Mouse (Mus musculus): ENCODE data around the gene Hoxb4. TPM values are rescaled to one million over a fixed set of nuclear protein-coding genes. Genes with fewer than 3 reads are reported as not detected.

The Hoxb4 gene
- total and polyA plus RNA-seq, 2 experiments from 2014 or later = 0.66 TPM; not detected in 1

DNA sequence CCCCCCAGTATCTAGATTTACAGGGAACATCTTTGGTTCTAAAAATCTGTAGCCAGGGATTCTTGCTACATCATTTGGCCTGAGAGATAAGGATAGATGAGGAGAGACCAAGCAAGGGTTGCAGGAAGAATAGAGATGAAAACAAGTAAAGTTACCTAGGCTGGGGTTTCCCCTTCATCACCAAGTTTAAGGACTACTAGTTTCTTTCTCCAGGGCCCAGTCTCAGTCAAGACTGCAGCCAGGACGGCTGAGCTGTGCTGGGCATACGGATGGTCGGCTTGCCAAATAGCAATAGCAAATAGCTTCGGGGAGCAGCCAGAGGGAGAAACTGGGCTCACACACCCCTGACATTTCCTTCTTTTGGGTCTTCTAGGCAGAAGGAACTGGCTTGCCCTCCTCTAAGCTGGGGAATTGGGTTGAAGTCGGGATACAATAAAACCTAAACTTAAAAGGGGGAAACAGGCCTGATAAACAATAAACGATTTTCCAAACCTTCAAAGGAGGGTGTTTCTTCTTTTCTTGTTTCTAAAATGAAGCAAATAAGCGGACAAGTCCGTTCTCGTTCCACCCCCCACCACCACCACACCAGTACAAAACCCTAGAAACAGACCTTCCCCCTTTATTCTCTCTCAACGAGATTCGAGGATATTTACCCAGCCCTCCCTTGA lies 20.0 kb upstream of the Hoxb4 start:
- H3K4me2 ChIP-seq (ENCODE audit: low read depth, low read length, poor library complexity, severe bottlenecking) = no peak overlapping the region
- ATAC-seq (ENCODE audit: low FRiP score) = no peak
- TF ChIP-seq CTCF (IDR thresholded peaks at IDR 0.05) = no peak
- H3K36me3 ChIP-seq (ENCODE audit: insufficient read depth, low read length) = no peaks in the 10 kb centered on the region
- no peaks in the 10 kb centered on the region for H3K9me3 ChIP-seq (ENCODE audit: low read length)
- WGBS = 2% methylated on average over 11 of the region's 11 CpGs
- no peak for DNase-seq (ENCODE audit: low spot score)
- H3K4me3 ChIP-seq (ENCODE audit: low read depth, low read length) = no peak overlapping the region
- H3K27ac ChIP-seq (ENCODE audit: low read depth, low read length) = no peak overlapping the region
- no peaks in the 10 kb centered on the region for H3K4me1 ChIP-seq (ENCODE audit: insufficient read depth, low read length)
- no peak overlapping the region for H3K9ac ChIP-seq (replicated peaks; ENCODE audit: low read length, poor library complexity, severe bottlenecking)
- peaks cover 93% of the 10 kb centered on the region for H3K27me3 ChIP-seq (ENCODE audit: insufficient read depth, low read length)

DNA sequence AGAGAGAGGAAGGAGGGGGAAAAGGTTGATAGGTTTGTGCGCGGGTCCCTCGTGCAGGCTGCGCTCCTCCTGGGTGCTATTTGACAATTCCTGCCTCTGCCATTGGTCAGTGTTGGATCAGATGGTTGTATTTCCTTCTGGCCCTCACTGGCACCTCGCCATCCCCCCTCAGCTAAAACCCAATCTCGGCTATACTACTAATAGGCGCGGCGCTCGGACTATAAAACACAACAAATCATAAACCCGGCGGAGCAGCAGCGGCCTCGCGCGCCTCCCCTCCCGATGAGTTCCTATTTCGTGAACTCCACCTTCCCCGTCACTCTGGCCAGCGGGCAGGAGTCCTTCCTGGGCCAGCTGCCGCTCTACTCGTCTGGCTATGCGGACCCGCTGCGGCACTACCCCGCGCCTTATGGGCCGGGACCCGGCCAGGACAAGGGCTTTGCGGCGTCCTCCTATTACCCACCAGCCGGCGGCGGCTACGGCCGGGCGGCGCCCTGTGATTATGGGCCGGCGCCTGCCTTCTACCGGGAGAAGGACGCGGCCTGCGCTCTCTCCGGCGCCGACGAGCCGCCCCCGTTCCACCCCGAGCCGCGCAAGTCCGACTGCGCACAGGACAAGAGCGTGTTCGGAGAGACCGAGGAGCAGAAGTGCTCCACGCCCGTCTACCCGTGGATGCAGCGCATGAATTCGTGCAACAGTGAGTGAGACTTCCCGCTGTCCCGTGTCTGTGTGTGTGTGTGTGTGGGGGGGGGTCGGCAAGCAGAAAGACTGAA lies 19.0 kb upstream of the Hoxb4 start:
- ATAC-seq (ENCODE audit: low FRiP score) (no peak), DNase-seq (ENCODE audit: low spot score) (peak; percentile 36)
- Histone ChIP-seq H3K9me3 (ENCODE audit: low read length) (no peaks in the 10 kb centered on the region), H3K9ac (replicated peaks; ENCODE audit: low read length, poor library complexity, severe bottlenecking) (no peak overlapping the region), H3K27me3 (ENCODE audit: insufficient read depth, low read length) (peaks cover 94% of the 10 kb centered on the region), H3K4me2 (ENCODE audit: low read depth, low read length, poor library complexity, severe bottlenecking) (no peak overlapping the region), H3K27ac (ENCODE audit: low read depth, low read length) (no peak overlapping the region), H3K4me3 (ENCODE audit: low read depth, low read length) (no peak overlapping the region), H3K4me1 (ENCODE audit: insufficient read depth, low read length) (no peaks in the 10 kb centered on the region), H3K36me3 (ENCODE audit: insufficient read depth, low read length) (no peaks in the 10 kb centered on the region)
- WGBS = under 1% methylated on average over 66 of the region's 66 CpGs
- TF ChIP-seq CTCF (IDR thresholded peaks at IDR 0.05) = no peak

- no peak for TF ChIP-seq CTCF (IDR thresholded peaks at IDR 0.05)
- H3K9me3 ChIP-seq (ENCODE audit: low read length) = no peaks in the 10 kb centered on the region
- DNase-seq (ENCODE audit: low spot score) (no peak), ATAC-seq (ENCODE audit: low FRiP score) (no peak)
- 2% methylated on average over 9 of the region's 9 CpGs for WGBS
- H3K9ac ChIP-seq (replicated peaks; ENCODE audit: low read length, poor library complexity, severe bottlenecking) = no peak overlapping the region
- no peaks in the 10 kb centered on the region for H3K36me3 ChIP-seq (ENCODE audit: insufficient read depth, low read length)
- no peaks in the 10 kb centered on the region for H3K4me1 ChIP-seq (ENCODE audit: insufficient read depth, low read length)
- no peak overlapping the region for H3K4me2 ChIP-seq (ENCODE audit: low read depth, low read length, poor library complexity, severe bottlenecking)
- H3K4me3 ChIP-seq (ENCODE audit: low read depth, low read length) = no peak overlapping the region
- H3K27ac ChIP-seq (ENCODE audit: low read depth, low read length) = no peak overlapping the region
- peaks cover 94% of the 10 kb centered on the region for H3K27me3 ChIP-seq (ENCODE audit: insufficient read depth, low read length)
Measured at GRCm38 (mm10) chr11:96299781-96300180, 18.3 kb upstream of the Hoxb4 start.

- Histone ChIP-seq H3K4me2 (ENCODE audit: low read depth, low read length, poor library complexity, severe bottlenecking) (no peak overlapping the region), H3K27me3 (ENCODE audit: insufficient read depth, low read length) (peaks cover 94% of the 10 kb centered on the region), H3K4me1 (ENCODE audit: insufficient read depth, low read length) (no peaks in the 10 kb centered on the region), H3K4me3 (ENCODE audit: low read depth, low read length) (no peak overlapping the region), H3K27ac (ENCODE audit: low read depth, low read length) (no peak overlapping the region), H3K36me3 (ENCODE audit: insufficient read depth, low read length) (no peaks in the 10 kb centered on the region), H3K9me3 (ENCODE audit: low read length) (no peaks in the 10 kb centered on the region), H3K9ac (replicated peaks; ENCODE audit: low read length, poor library complexity, severe bottlenecking) (no peak overlapping the region)
- under 1% methylated on average over 33 of the region's 35 CpGs for WGBS
- ATAC-seq (ENCODE audit: low FRiP score) (no peak), DNase-seq (ENCODE audit: low spot score) (no peak)
- TF ChIP-seq CTCF (IDR thresholded peaks at IDR 0.05) = no peak
Measured at GRCm38 (mm10) chr11:96300354-96301063, 17.6 kb upstream of the Hoxb4 start.

GRCm38 (mm10) chr11:96301064-96301431 lies 17.0 kb upstream of the Hoxb4 start:
- no peak for TF ChIP-seq CTCF (IDR thresholded peaks at IDR 0.05)
- Histone ChIP-seq H3K27ac (ENCODE audit: low read depth, low read length) (no peak overlapping the region), H3K27me3 (ENCODE audit: insufficient read depth, low read length) (peaks cover 94% of the 10 kb centered on the region), H3K36me3 (ENCODE audit: insufficient read depth, low read length) (no peaks in the 10 kb centered on the region), H3K4me2 (ENCODE audit: low read depth, low read length, poor library complexity, severe bottlenecking) (no peak overlapping the region), H3K9me3 (ENCODE audit: low read length) (no peaks in the 10 kb centered on the region), H3K9ac (replicated peaks; ENCODE audit: low read length, poor library complexity, severe bottlenecking) (no peak overlapping the region), H3K4me3 (ENCODE audit: low read depth, low read length) (no peak overlapping the region), H3K4me1 (ENCODE audit: insufficient read depth, low read length) (no peaks in the 10 kb centered on the region)
- WGBS = 5% methylated on average over 8 of the region's 10 CpGs
- ATAC-seq (ENCODE audit: low FRiP score) (no peak), DNase-seq (ENCODE audit: low spot score) (no peak)

DNA sequence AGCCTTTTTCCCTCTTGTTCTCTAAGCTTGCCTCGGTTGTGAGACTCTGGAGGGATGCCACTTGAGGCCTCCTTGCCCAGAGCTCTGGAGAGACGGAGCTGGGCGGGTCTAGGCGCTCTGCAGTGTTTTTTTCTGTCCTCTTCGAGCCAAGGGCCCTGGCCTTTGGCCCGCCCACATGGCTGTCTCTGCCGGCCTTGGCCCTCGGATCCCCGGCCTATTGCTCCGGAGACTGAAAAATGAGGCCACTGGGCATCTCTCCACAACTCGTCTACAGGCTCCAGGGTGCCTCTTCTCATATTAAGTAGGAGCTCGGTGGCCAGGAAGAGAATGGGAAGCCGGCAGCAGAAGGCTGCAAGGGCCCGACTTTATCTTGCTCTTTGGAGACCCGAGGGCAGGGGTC lies 16.2 kb upstream of the Hoxb4 start:
- no peak overlapping the region for H3K9ac ChIP-seq (replicated peaks; ENCODE audit: low read length, poor library complexity, severe bottlenecking)
- ATAC-seq (ENCODE audit: low FRiP score) = no peak
- WGBS = under 1% methylated on average over 15 of the region's 15 CpGs

More for the DNA sequence above, 16.2 kb upstream of the Hoxb4 start:
- Histone ChIP-seq H3K4me1 (ENCODE audit: insufficient read depth, low read length) (no peaks in the 10 kb centered on the region), H3K4me3 (ENCODE audit: low read depth, low read length) (no peak overlapping the region), H3K9me3 (ENCODE audit: low read length) (no peaks in the 10 kb centered on the region), H3K36me3 (ENCODE audit: insufficient read depth, low read length) (no peaks in the 10 kb centered on the region), H3K4me2 (ENCODE audit: low read depth, low read length, poor library complexity, severe bottlenecking) (no peak overlapping the region), H3K27ac (ENCODE audit: low read depth, low read length) (no peak overlapping the region), H3K27me3 (ENCODE audit: insufficient read depth, low read length) (peaks cover 94% of the 10 kb centered on the region)
- no peak for TF ChIP-seq CTCF (IDR thresholded peaks at IDR 0.05)
- peak; percentile 58 for DNase-seq (ENCODE audit: low spot score)
